Mouse (Mus musculus) bone marrow, adult 2 months (tissue): Measurements from ENCODE around the gene Aldh3a2.

ENCODE experiments used
- CTCF ChIP-seq: fragments of 200-500 bp; IDR thresholded peaks from 2 replicates; pipeline ENCODE4 v1.5.1; 2011; ENCODE audit warnings: low read length, control low read depth; ENCODE audit not compliant: control insufficient read depth, insufficient read depth
- POLR2A ChIP-seq: fragments of 200-500 bp; IDR thresholded peaks from 2 replicates; pipeline ENCODE4 v1.6.1; 2011; ENCODE audit warnings: low read depth, mild to moderate bottlenecking, control low read depth, low read length, borderline replicate concordance; ENCODE audit not compliant: control insufficient read depth

GRCm38 (mm10) chr11:61180361-61180760, 86.9 kb downstream of the Aldh3a2 start:
- no peak for TF ChIP-seq POLR2A
- TF ChIP-seq CTCF = no peak
